Mouse (Mus musculus): ENCODE data around the gene Mamld1. TPM values are rescaled to one million over a fixed set of nuclear protein-coding genes. Genes with fewer than 3 reads are reported as not detected.
A peak's percentile ranks its signal among the peaks of the same experiment; 100 is the strongest.
"Not testable (repeated sequence)": the region's sequence is repeated elsewhere in the genome, so short reads cannot be mapped to it uniquely, and the experiment has no call there.

Gene Mamld1
- 9.8 and 9.9 TPM in 2 replicates for polyA plus RNA-seq (2014; fragmentation: Nextera tagmentation; extraction: Ambion mirVana)

DNA sequence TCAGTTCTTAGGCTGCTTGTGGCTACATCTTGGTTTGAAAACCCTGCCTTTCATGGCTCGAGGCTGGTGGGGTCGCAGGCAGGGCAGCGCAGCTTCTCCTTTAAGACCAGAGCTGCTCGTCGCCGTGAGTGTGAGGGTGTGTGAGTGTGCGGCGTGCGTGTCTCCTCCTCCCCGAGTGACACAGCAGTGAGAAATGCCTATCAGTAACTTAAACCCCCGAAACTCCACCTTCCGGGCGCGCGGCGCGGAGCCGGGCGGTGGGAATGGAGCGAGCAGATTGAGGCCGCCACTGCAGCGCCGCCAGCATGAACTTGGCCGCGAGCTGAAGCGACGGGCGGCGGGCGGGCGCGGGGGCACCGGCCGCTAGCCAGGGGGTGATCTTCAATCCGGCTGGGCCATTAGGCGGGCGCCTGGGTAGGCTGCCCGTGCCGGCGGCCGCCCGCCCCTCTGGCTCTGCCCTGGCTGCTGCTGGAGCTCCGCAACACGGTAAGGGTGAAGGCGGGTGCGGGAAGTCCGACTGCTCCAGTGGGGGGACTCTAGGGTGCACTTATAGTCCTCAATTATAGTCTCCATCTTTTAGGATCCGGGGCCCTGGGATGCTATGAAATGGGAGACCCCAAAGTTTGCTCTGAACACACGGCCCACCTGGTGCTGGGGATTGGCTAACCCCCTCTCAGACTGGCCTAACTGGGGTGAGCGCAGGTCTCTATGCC is at the start of gene Mamld1:
Gene Mamld1, plus strand, starts transcription at position 393 of the 713 bp plus-strand sequence.
- 21% methylated on average over 41 of the region's 50 CpGs for WGBS
- Histone ChIP-seq H3K4me2 (ENCODE audit: low read depth, low read length) (peak within 1 kb of the TSS; percentile 59), H3K9me3 (ENCODE audit: control insufficient read depth, low read length) (no peaks in the 10 kb centered on the region), H3K27me3 (ENCODE audit: control insufficient read depth, insufficient read depth, low read length) (no peaks in the 10 kb centered on the region), H3K27ac (ENCODE audit: low read depth, low read length) (peak within 1 kb of the TSS; percentile 75), H3K9ac (replicated peaks; ENCODE audit: low read depth, low read length) (peak within 1 kb of the TSS; percentile 59), H3K36me3 (ENCODE audit: control insufficient read depth, insufficient read depth, low read length) (no peaks in the 10 kb centered on the region), H3K4me1 (ENCODE audit: control insufficient read depth, insufficient read depth, low read length) (no peaks in the 10 kb centered on the region; the same call in 1 of the 2 replicates), H3K4me3 (ENCODE audit: low read depth, low read length) (peak within 1 kb of the TSS; percentile 46)
- peak; percentile 81 for ATAC-seq (ENCODE audit: low read depth)

DNA sequence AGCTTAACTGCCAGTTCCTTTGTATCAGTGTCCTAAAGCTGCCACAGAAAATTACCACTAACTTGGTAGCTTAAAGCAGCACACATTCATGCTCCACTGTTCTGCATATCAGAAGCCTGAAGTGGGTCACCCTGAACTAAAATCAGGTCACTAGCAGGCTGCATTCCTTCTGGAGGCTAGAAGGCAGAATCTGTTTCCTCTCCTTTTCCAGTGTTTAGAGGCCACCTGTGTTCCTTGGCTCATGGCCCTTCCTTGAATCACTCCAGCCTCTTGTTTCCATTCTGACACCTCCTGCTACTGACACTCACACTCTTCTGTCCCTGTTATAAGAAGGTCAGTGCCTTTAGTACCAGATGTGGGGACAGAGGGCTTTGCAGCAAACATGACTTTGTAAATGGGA is 25.3 kb upstream of the Mamld1 start:
- no peaks in the 10 kb centered on the region for H3K9me3 ChIP-seq (ENCODE audit: control insufficient read depth, low read length)
- H3K4me1 ChIP-seq (ENCODE audit: control insufficient read depth, insufficient read depth, low read length), result no peaks in the 10 kb centered on the region
- ATAC-seq (ENCODE audit: low read depth), result no peak
- H3K4me2 ChIP-seq (ENCODE audit: low read depth, low read length), result no peak overlapping the region
- no peak overlapping the region for H3K4me3 ChIP-seq (ENCODE audit: low read depth, low read length)
- no peaks in the 10 kb centered on the region for H3K36me3 ChIP-seq (ENCODE audit: control insufficient read depth, insufficient read depth, low read length)
- H3K27ac ChIP-seq (ENCODE audit: low read depth, low read length), result no peak overlapping the region
- no peak overlapping the region for H3K9ac ChIP-seq (replicated peaks; ENCODE audit: low read depth, low read length)
- H3K27me3 ChIP-seq (ENCODE audit: control insufficient read depth, insufficient read depth, low read length), result no peaks in the 10 kb centered on the region

DNA sequence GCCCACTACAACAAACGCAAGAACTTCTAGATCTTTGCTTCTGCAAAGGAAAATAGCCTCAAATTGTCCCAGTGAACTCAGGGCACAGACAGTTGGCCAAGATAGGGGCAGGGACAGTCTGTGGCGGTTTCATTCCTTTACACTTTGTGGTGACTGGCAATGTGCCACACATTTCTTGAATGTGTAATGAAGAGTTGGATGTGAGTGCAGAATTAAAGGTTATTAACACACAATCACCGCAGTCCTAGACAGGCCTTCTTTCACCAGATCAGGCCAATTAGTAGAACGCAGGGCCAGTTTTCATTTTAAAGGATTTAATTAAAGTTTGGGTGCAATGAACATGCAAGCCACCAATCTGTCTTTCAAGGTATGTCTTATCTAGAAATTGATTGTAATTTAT is 22.0 kb upstream of the Mamld1 start:
- no peak overlapping the region for H3K4me3 ChIP-seq (ENCODE audit: low read depth, low read length)
- ATAC-seq (ENCODE audit: low read depth), result no peak
- H3K27me3 ChIP-seq (ENCODE audit: control insufficient read depth, insufficient read depth, low read length), result no peaks in the 10 kb centered on the region
- H3K4me2 ChIP-seq (ENCODE audit: low read depth, low read length), result no peak overlapping the region
- 85% methylated on average over 4 of the region's 4 CpGs for WGBS
- H3K9ac ChIP-seq (replicated peaks; ENCODE audit: low read depth, low read length), result no peak overlapping the region
- H3K27ac ChIP-seq (ENCODE audit: low read depth, low read length), result no peak overlapping the region
- no peaks in the 10 kb centered on the region for H3K4me1 ChIP-seq (ENCODE audit: control insufficient read depth, insufficient read depth, low read length)
- no peaks in the 10 kb centered on the region for H3K36me3 ChIP-seq (ENCODE audit: control insufficient read depth, insufficient read depth, low read length)
- H3K9me3 ChIP-seq (ENCODE audit: control insufficient read depth, low read length), result no peaks in the 10 kb centered on the region

DNA sequence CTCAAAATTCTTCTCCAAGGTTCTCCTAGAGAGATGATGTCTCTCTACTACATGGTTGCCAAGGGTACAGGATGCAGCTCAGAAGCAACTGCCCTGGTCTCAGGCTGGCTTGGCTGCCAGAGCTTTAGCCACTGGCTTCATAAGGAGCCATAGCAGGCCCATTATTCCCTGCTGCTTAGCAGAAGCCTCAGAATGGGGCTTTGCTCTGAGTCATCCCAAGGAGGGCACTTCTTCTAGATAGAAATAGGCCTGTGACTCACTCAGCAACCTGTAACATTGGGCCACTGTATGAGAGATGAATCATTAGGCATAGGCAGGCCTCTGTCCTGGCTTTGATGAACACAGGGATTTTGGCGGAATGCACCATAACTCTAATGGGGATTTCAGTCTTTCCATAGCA is 21.1 kb upstream of the Mamld1 start:
- H3K4me3 ChIP-seq (ENCODE audit: low read depth, low read length); ATAC-seq (ENCODE audit: low read depth); H3K4me1 ChIP-seq (ENCODE audit: control insufficient read depth, insufficient read depth, low read length); H3K9ac ChIP-seq (replicated peaks; ENCODE audit: low read depth, low read length); H3K27ac ChIP-seq (ENCODE audit: low read depth, low read length); H3K9me3 ChIP-seq (ENCODE audit: control insufficient read depth, low read length); H3K36me3 ChIP-seq (ENCODE audit: control insufficient read depth, insufficient read depth, low read length); H3K4me2 ChIP-seq (ENCODE audit: low read depth, low read length); H3K27me3 ChIP-seq (ENCODE audit: control insufficient read depth, insufficient read depth, low read length): not testable (repeated sequence)
- 97% methylated on average over 1 of the region's 1 CpGs for WGBS

DNA sequence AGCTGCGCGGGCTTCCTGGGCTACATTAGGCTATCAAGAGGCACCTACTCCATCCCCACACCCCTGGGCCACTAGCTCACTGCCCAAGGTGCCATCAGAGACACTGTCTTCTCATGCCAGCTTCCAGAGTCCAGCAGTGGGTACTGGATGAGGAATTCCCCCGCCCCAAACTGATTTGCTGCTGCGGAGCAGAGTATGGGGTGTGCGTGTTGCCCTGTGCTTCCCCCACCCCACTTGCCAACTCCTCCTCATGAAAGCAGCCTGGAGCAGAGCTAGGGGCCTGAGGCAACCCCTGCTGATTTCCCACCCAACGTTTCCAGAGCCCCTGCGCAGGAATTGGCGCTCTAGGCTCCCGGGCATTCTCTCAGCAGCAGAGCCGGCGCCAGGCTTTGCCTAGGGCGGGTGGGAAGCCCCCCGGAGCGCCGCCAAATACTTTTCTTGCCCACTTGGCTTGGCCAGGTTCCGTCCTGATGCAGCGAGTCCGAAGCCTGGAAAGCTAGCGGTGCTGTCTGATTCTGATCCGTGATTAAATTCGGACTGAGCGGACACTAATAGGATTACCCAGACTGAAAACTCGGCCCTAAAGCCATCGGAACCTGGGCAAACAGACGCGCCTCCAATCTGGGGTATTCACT is 738 bp downstream of the Mamld1 start:
- Histone ChIP-seq H3K36me3 (ENCODE audit: control insufficient read depth, insufficient read depth, low read length) (no peaks in the 10 kb centered on the region), H3K4me3 (ENCODE audit: low read depth, low read length) (peak overlapping the region; percentile 46), H3K4me2 (ENCODE audit: low read depth, low read length) (peak overlapping the region; percentile 59), H3K9me3 (ENCODE audit: control insufficient read depth, low read length) (no peaks in the 10 kb centered on the region), H3K27ac (ENCODE audit: low read depth, low read length) (peak overlapping the region; percentile 75), H3K4me1 (ENCODE audit: control insufficient read depth, insufficient read depth, low read length) (no peaks in the 10 kb centered on the region; the same call in 1 of the 2 replicates), H3K9ac (replicated peaks; ENCODE audit: low read depth, low read length) (peak overlapping the region; percentile 59), H3K27me3 (ENCODE audit: control insufficient read depth, insufficient read depth, low read length) (no peaks in the 10 kb centered on the region)
- ATAC-seq (ENCODE audit: low read depth), result peak; percentile 22
- WGBS, result 18% methylated on average over 24 of the region's 26 CpGs

DNA sequence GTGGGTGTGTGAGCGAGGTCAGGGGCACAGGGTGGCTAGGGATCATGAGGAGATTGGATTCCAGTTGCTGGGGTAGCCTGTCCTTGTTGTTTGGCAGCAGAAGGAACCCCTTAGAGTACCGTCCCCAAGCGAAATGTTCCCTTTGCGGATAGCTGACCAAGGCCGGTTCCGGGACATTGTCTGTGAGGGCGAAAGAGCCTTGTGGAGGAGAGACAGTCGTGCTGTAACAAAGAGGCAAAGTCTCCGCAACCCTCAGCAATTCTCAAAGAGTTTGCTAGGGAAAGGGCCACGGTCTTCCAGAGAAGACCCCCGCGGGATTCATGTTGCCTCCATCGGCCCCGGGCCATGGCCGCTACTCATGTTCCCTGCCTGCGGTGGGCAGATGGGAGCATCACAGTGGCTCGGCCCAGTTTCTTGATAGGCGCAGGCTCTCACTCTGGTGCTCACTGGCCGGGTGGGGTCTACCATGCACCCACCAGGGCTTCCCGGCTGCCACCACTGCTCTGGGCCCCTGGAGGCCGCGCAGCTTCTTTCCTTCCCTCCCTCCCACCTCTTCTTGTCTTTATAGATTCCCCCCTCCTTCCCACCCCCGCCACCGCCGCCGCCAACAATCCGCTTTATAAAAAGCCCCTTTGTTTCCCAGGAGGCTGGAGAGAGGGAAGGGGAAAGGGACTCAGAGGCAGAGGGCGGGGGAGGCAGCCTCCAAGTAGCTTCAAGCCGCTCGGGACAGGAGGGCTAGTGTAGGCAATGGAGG is 1.5 kb downstream of the Mamld1 start:
- Histone ChIP-seq H3K4me1 (ENCODE audit: control insufficient read depth, insufficient read depth, low read length) (no peaks in the 10 kb centered on the region; the same call in 1 of the 2 replicates), H3K9ac (replicated peaks; ENCODE audit: low read depth, low read length) (peak overlapping the region; percentile 59), H3K36me3 (ENCODE audit: control insufficient read depth, insufficient read depth, low read length) (no peaks in the 10 kb centered on the region), H3K4me2 (ENCODE audit: low read depth, low read length) (peak overlapping the region; percentile 59), H3K27me3 (ENCODE audit: control insufficient read depth, insufficient read depth, low read length) (no peaks in the 10 kb centered on the region), H3K27ac (ENCODE audit: low read depth, low read length) (peak overlapping the region; percentile 75), H3K4me3 (ENCODE audit: low read depth, low read length) (peak overlapping the region; percentile 46), H3K9me3 (ENCODE audit: control insufficient read depth, low read length) (no peaks in the 10 kb centered on the region)
- WGBS, result 16% methylated on average over 29 of the region's 30 CpGs
- peak; percentile 71 for ATAC-seq (ENCODE audit: low read depth)

DNA sequence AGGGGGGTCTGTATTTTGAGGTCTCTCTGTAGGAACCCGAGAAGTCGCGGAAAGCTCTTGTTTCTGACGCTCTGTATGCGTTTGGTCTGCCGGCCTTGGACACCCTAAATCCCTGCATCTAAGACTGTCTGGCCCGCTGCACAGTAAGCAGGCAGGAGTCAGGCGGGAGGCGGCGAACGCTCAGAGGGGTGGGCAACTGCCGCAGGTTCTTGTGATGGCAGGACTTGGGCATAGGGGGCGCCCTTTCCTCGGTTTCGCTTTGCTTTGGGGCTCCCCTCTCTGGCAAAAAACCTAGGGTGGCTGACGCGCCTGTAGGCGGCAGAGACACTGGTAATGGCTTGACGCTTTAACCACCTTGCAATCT is 2.0 kb downstream of the Mamld1 start:
- Histone ChIP-seq H3K27ac (ENCODE audit: low read depth, low read length) (peak overlapping the region; percentile 75; the same call in 1 of the 2 replicates), H3K9ac (replicated peaks; ENCODE audit: low read depth, low read length) (peak overlapping the region; percentile 59), H3K27me3 (ENCODE audit: control insufficient read depth, insufficient read depth, low read length) (no peaks in the 10 kb centered on the region), H3K36me3 (ENCODE audit: control insufficient read depth, insufficient read depth, low read length) (no peaks in the 10 kb centered on the region), H3K4me3 (ENCODE audit: low read depth, low read length) (peak overlapping the region; percentile 46), H3K4me1 (ENCODE audit: control insufficient read depth, insufficient read depth, low read length) (no peaks in the 10 kb centered on the region; the same call in 1 of the 2 replicates), H3K4me2 (ENCODE audit: low read depth, low read length) (peak overlapping the region; percentile 59), H3K9me3 (ENCODE audit: control insufficient read depth, low read length) (no peaks in the 10 kb centered on the region)
- ATAC-seq (ENCODE audit: low read depth), result peak; percentile 64
- 13% methylated on average over 19 of the region's 19 CpGs for WGBS

DNA sequence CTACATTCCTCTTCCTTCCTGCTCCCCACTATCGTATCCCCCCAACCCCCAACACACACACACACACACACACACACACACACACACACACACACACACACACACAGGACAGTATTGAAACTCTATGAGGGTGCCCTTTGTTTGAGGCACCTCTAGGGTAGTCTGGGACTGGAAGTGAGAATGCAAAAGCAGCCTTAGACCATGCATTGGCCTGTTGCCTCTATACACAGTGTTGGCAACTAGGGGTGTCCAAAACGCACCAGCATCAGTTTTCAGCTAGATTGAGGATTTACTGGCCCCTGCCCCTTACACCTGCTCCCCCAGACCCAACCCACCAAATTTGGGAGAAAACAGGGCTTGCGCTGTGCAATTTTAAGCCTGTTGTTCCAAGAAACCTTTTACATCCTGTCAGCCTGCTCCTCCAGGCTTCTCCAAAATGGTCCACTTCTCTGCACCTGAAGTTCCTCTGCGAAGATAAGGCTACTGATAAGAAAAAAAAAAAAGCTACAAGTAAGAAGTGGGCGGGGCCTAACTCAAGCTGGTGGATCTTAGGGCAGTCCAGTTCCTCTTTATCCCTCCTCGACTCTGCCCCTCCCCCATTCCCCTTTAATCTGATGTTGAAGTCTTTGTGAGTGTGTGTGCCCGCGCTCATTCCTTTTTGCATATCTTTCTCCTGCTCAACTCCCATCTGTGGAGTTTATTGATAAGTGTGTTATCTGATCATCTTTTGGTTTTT is 2.6 kb downstream of the Mamld1 start:
- no peaks in the 10 kb centered on the region for H3K36me3 ChIP-seq (ENCODE audit: control insufficient read depth, insufficient read depth, low read length)
- H3K4me1 ChIP-seq (ENCODE audit: control insufficient read depth, insufficient read depth, low read length), result no peaks in the 10 kb centered on the region; the same call in 1 of the 2 replicates
- WGBS, result 30% methylated on average over 7 of the region's 8 CpGs
- no peaks in the 10 kb centered on the region for H3K27me3 ChIP-seq (ENCODE audit: control insufficient read depth, insufficient read depth, low read length)
- peak; percentile 44; the same call in 1 of the 2 replicates for ATAC-seq (ENCODE audit: low read depth)
- no peak overlapping the region for H3K9ac ChIP-seq (replicated peaks; ENCODE audit: low read depth, low read length)
- no peaks in the 10 kb centered on the region for H3K9me3 ChIP-seq (ENCODE audit: control insufficient read depth, low read length)
- H3K4me2 ChIP-seq (ENCODE audit: low read depth, low read length), result peak overlapping the region; percentile 59; the same call in 1 of the 2 replicates
- 0 out of 2 replicates have a peak overlapping the region, but pooled peaks have one; percentile 39 for H3K27ac ChIP-seq (ENCODE audit: low read depth, low read length)
- H3K4me3 ChIP-seq (ENCODE audit: low read depth, low read length), result peak overlapping the region; percentile 46; the same call in 1 of the 2 replicates
